Mouse (Mus musculus): ENCODE measurements around the gene Rcor3.

The Rcor3 gene

DNA sequence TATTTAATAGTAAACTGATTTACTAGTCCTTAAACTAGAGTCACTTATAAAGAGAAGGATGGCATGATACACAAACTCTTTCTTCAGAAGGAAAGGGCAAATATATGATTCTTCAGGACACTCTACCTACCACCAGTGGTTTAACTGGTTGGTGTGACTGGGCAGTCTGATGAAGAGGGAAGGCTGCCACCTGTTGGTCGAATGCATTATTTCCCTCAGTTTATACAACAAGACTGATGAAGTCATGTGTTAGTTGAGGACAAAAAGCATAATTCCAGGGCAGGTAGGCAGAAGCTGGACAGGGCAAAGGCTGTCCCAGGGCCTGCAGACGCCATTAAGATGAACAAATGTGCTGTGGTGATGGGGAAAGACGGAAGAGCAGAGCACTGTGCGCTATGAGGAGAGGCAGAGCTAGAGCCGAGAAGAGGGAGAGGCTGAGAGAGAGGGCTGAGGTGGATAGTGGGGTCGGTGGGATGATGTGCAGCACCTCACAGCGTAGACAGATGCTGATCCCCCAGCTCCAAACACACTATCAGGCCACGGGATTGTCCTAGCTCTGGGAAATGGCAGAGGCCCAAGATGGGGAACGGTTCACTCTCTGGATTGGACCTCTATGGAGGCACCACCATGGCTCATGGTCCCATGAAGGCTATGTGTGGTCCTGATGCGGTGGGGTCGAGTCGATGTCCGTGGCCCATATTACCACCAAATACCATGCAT, 43.3 kb downstream of the Rcor3 start:
- in situ Hi-C loops (cut with MboI, MseI) = loop anchor here (5.0 kb wide), 2 partner anchors 127 to 257 kb away; no protein-coding TSS in a partner anchor

DNA sequence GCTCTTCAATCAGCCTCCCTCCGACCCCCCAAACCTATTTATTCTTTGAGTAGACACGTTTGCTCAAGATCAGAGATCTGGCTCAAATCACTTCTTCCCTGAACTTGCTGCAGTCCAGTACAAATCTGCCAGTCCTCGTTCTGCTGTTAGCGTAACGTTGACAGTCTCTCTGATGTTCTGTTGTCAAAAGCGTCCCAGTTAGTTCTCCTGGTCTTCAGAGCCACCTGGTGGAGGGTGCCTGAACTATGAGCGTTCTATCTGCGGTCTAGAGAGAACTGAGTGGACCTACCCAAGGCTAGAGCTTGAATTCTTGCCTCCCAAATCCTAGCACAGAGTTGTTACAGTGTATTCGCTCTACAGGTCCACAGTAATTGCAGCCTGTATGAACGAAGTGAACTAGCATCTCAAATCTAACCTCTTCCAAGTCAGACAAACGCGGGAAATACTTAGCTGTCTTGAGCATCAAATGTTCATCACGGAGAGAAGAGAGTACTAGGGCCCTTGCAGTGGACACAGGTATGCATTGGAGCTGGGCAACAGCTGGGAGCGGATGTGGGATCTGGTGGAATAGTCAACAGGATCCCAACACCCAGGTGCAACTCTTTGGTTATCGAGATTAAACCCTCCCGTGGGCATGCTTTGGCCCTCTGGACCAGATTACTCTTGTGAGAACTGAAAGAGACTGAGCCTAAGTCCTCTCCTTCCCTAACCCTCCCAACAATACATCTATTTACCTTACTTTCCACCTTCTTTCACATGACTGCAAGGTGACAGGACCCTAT, 44.8 kb downstream of the Rcor3 start:
- in situ Hi-C loops (cut with MboI, MseI) = loop anchor here (5.0 kb wide), 1 partner anchor 126 kb away; no protein-coding TSS in a partner anchor

DNA sequence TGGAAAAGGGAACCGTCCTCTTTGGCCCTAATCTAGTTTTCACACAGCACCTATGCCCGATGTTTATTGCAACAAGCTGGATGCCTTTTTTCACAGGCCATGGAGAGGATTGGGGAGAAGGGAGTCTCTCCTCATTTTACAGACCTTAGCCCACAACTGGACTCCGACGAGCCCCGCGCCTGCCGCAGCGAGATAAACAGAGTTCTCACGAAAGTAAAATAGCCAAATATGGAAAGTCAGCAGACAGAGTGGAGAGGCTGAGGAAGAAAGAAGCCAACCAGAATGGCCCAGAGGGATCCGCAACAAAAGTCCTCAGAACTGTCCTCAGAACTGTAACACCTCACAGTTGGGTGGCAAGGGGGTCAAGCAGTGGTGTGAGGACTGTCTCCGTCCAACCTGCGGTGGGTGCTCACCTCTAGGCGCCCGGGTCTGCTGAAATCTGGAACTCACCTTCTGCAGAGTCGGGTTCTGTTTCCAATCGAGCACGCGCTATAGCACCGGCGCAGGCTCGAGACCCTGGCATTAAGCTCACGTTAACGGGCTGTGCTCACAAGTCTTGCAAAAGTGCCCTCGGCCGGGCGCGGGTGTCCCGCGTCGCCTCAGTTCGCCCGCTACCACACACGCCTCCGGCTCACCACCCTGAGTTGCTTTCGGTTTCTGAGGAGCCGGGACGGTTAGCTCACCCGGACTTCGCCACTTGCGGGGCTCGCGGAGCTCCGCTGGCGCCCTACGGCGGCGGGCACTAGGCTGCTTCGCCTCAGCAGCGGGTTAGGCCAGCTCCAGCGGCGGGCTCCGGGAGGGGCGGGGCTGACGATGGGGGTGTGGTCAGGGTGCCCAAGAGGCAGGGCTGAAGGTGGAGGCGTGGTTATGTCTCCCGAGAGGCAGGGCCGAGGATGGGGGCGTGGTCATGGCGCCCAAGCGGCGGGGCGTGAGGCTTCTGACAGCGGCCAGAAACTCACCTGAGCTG, 45.8 kb downstream of the Rcor3 start, which contains the start of gene Traf5:
Traf5 (minus strand) TSS at position 754 of the 967 bp plus-strand sequence.
- in situ Hi-C loops (cut with MboI, MseI) = loop anchor here (5.0 kb wide), 1 partner anchor 125 kb away; no protein-coding TSS in a partner anchor

DNA sequence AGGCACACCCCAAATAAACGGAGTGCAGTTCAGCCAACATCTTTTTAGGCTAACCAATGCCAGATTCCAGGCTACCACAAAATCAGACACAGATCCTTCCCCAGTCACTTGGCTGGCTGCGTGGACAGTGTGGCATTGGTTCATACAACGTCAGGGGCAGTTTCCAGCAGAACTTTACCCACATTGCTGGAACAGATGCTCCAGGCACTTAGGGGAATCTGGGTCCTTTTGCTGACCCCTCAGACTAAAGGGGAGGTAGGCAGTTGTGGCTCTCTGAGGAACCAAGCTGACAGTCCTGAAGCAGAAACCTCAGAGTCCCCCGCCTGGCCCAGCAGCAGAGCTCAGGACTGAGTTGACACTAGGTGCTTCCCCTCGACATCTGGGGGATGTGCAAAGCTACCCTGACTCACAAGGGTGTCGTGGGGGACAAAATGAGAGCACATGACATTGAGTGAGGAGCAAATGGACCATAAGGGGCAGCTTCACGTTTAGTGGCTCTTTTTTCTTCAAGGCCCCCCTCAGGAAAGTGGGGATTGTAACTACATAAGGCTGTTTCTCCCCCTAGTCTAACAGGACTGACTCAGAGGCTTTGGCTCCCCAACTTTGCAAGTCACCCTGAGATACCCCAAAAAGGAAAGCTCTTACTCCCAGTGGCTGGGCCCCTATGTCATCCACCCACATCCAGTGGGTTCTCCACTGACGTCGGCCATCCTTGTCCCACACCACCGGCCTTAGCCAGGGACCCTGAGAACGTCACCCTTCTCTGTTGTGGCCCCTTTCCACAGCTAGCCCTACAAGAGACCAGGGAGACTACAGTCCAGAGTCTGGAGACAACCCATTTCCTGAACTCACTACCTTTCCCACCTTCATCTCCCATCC, 46.9 kb downstream of the Rcor3 start:
- in situ Hi-C loops (cut with MboI, MseI) = loop anchor here (5.0 kb wide), 1 partner anchor 124 kb away; no protein-coding TSS in a partner anchor

DNA sequence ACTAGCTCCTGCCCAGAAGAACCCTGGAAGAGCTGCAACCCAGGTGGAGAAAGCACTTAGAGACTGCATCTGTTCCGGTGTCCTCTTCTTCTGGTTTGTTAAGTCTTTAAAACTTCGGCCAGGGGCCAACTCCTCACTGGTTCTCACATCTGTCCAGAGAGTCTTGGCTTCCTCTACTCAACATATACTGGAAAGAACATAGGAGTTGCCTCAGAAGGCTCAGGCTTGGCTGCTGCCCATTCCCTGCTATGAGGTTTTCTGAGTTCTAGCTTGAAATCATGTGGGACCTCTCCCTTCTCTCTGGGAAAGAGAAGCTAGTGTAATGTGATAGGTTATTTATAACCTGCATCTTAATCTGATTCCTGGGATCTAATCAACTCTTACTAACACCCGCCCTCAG, 47.6 kb downstream of the Rcor3 start:
- in situ Hi-C loops (cut with MboI, MseI) = loop anchor here (5.0 kb wide), 1 partner anchor 123 kb away; no protein-coding TSS in a partner anchor

DNA sequence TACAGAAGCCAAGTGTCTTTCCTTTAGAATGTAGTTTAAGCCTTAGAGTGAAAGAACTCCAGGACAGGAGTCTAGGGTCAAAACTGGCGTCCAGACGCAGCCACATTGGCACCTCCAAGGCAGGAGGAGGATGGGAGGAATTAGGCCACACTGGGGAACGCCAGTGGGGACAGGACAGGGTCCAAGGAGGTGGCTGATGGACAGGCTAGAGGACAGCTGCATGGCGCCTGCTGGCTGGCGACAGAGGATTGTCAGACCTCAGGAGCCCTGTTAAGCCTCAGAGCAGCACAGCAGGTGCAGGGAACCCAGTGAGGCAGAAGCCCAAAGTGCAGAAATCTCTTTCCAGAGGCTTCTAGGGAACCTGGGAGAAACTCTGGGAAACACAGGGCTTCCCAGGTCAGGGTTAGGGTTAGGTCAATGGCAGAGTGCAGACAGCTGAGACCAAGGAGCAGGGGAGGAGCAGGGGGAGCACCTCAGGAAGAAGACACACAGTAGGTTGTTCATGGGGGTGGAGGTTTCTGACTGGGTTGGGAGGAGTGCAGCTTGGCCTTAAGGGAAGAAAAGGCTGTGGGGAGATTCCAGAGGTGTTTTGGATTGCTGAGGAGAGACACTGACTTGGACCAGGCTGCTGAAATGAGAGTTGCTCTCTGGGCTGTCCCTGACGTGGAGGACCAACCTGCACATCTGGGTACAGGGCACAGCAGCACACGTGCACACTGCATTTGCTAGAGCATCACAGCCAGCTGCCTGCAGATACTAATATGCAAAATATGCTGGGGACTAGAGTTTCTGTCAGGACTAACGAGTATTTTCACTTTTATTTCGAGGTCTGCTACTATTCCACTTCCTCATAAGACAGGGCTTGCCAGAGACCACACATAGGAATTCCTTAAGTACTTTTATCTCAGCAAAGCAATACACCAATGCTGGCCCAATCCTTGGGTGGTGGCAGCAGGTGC, 48.4 kb downstream of the Rcor3 start:
- in situ Hi-C loops (cut with MboI, MseI) = loop anchor here (5.0 kb wide), 1 partner anchor 122 kb away; no protein-coding TSS in a partner anchor

DNA sequence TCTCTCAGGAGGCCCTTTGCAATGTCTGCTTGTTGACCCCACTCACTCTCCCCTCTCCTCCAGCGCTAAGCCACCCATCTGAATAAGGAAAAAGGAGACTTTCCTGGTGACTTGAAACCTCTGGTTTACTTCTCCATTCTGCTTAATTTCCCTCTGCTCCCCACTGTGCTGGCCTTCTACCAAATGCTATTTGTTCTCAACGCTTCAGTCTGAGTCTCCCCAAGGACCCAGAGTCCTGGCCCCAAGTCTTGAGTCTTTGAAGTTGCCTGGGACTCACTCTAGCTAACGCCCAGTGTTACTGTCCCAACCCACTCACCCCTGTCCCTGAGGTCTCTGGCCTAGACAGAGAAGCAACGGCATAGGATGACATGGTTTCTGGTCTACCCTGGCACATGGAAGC, 49.9 kb downstream of the Rcor3 start:
- in situ Hi-C loops (cut with MboI, MseI) = no loop called here

DNA sequence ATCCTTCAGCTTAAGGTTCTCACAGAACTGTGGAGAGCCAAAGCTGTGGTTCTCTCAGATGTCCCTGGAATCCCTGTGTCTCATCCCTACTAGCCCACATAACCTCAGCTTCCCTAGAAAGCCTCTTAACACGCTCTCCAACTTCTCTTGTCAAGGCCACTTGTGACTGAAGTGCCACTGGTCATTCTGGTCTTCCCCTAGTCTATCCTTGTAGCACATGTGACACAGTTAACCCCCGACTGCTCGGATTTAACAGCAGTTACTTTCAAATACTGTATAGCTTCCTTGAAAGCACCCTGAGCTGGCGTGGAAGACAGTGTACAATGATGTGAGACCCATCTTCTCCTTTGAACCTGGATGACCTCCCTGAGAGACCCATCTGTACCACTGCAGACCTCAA, 50.8 kb downstream of the Rcor3 start:
- in situ Hi-C loops (cut with MboI, MseI) = no loop called here

DNA sequence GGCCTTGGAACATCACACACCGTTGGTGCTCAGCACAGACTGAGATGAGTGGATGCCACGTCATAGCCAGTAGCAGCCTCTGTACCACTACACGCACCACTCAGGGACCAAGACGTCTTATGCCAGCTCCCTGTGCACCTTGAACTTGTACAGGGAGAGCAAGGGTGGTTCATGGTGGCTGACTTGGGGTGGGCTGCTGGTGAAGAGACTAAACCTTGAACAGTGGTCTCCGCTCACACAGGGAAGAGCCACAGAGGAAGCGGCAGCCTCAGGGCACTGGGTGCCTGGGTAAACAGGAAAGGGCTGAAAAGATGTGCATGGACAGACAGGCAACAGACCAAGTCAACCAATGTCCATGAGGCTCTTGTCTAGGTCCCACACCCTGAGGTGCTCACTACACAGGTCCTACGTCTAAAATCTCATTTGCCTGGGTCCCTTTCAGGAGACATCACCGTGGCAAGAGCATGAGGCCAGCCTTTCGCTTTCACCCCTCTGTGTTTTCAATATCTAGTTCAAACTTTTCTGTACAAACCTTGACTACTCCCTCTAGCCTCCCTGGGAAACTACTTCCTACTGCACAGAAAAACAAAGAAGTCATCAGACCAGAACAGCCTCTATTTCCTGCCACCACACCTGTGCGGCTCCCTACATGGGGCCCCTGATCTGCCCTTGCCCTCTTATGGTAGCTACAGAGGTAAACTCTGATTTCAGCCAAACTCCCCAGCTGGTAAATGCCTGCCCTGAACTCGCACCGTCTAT, 51.4 kb downstream of the Rcor3 start:
- in situ Hi-C loops (cut with MboI, MseI) = no loop called here

DNA sequence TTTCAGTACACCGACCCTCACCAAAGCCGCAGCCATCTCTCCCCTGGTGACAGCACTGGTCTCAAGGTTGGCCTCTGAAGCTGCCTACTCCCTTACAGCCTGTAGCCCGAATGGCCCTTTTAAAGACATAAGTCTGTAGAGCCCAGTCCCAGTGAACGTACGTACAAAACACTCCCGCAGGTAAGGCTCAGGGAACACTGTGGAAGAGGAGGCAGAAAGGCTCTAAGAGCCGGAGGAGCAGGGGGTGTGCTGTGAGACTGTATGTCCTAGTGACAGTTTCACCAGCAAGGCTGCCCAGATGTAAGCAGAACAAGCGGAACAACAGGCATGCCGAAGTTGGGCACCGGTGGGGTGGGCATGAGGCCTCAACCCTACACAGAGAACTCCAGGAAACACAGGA, 52.6 kb downstream of the Rcor3 start:
- in situ Hi-C loops (cut with MboI, MseI) = no loop called here

DNA sequence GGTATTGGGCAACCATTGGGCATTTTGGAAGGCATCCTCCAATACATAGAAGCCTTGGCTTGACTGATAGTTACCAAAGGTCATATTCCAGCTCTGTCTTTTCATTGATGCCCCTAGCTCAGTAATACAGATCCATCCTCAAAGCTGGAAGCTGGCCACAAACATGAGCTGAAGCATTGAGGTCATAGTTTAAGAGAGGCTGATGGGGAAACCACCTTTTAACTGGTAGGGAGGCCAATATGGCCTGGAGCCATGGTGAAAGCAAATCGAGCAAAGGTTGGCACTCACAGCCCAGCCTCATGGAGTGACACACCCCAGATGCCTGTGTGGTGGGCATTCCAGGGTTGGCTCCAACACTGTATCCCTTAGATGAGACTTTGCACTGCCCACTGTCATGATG, 55.2 kb downstream of the Rcor3 start:
- in situ Hi-C loops (cut with MboI, MseI) = no loop called here

DNA sequence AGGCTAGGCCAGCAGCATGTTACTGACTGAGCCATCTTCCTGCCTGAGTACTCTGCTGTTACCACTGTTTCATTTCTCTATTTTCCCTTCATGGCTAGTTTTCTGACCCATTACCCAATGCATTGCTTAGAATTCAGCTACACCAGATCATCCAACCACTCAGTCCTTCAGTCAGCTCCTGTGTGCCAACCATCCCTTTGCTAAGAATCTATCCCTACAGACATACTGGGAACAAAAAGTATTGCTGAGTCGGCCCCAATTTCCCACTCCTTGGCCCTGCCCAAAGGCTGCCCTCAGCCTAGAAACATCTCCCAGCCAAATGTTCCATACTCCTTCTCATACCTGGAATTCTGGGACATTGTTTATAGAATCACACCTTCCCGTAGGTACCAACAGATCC, 56.7 kb downstream of the Rcor3 start:
- in situ Hi-C loops (cut with MboI, MseI) = no loop called here

DNA sequence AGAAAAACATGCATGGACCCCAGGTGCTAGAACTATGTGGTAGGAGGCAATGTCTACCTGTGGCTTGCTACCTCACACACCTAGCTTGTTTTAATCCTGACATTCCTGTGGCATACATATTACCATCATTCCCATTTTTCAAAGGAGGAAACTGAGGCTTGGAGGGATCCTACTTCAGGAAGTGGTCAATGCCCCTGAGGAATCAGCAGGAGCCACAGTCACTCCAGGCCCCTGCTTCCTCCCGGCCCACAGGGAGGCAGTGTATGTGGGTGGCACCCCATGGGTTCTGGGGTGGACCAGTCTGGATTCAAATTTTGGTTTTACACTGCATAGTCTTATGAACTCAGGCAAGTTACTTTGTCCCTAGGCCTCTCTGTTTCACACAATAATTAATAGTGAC, 58.7 kb downstream of the Rcor3 start:
- in situ Hi-C loops (cut with MboI, MseI) = no loop called here

DNA sequence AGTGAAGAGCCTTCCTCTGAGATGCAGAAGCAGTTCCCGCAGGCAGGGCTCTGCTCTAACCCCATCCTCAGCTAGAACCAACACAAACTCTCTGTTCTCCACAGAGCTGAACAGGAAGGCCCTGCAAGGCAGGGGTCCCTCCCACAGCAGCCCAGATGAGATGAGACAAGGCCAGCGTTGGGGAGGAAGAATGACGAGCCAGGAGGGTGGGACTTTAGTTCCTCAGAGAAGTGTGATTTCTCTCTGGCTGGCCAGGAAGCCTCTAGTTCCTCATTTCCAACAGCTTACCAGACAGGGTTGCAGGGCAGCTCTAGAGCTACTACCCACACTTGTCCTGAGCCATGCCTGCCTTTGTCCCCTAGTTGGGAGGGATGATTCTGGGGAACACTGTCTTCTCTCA, 59.5 kb downstream of the Rcor3 start:
- in situ Hi-C loops (cut with MboI, MseI) = no loop called here

DNA sequence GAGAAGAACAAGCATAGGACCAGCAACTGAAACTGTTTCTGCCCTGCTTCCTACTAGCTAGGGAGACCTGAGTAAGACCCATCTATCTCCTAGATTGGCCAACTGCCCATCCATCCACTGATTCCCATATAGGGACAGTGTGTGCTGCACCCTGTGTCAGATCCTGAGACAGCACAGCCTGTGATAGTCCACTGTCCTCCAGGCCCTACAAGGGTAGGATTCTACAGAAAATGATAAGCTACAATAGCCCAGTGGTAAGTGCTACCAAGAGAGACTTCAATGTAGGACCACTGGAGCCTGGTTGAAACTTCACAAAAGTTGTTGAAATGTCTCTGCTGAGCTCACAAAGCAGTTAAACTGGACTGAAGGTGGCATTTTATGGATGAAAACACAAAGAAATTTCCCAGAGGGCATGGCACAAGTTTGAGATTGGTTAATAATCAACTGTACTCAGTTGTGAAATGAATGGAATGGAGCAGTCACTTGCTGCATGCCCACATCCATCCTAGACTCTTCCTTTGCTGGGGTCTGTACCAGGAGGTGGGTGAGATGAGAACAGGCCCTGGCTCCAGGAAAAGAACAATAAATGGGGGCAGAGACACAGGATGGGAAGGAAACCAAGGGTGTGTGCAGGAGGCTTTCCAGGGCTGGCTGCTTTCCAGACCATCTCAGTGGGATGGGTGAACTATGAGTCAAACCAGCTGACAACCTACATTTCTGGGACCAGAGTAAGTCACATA, 60.9 kb downstream of the Rcor3 start:
- in situ Hi-C loops (cut with MboI, MseI) = no loop called here

DNA sequence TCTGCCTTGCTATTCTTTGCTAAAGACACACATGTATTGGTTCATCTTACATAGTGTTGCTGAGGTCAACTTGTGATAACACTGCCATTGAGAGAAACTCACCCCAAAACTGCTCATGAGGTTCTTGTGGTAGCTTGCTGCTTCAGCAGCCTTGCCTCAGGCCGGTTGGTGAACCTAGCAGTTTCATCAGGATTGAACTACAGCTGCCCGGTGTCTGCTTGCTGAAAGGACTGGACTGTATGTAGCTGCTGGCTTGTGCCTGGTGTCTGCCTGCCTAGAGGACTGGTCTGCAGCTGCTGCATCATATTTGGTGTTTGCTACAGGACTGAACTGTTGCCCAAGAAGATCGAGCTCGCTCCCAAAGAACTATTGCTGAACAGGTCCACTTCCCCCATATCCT, 61.8 kb downstream of the Rcor3 start:
- in situ Hi-C loops (cut with MboI, MseI) = no loop called here

DNA sequence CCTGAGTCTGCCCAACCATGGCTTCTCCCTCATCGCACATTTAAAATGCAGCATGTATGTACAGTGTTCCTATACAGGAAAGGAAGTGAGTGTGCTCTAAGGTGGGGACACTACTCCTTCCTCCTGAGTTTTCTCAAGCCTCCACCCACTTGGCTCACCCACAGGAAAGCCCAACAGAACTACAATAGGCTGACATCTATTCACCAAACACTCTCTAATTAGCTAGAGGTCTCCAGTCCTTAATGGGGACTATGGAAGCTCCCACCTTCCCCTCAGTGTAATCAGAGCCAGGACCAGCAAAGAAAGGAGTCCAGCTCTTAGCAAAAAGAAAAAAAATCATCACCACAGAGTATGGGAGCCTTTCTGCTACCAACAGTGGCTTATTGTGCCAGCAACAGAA, 63.0 kb downstream of the Rcor3 start:
- in situ Hi-C loops (cut with MboI, MseI) = no loop called here

DNA sequence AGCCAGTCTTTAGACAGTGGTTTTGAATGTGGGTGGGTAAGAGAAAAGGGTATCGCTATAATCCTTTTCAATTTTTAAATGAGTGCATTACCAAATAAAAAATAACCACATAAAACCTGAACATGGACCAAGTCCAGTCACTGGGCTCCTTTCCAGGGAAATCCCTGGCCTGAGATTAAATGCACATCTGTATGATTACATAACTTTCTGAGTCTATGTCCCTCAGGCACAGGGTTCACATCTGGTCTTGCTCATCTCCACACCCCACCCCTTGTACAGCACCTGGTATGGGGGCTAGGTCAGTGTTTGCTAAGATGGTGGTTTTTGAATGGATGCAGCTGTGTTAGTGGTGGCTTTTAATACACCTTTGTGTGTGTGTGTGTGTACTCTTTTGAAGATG, 65.4 kb downstream of the Rcor3 start:
- in situ Hi-C loops (cut with MboI, MseI) = no loop called here

Data from regulatory T cell (primary cell).